Mouse (Mus musculus) hindbrain, embryonic 14.5 days (tissue): ENCODE measurements around the gene Zfp786. TPM values are rescaled to one million over a fixed set of nuclear protein-coding genes. Genes with fewer than 3 reads are reported as not detected.
"Not testable (repeated sequence)": the region's sequence is repeated elsewhere in the genome, so short reads cannot be mapped to it uniquely, and the experiment has no call there.

Experiments used
- ATAC-seq: fragments of 200-750 bp; cut with Nextera tagmentation; 2 replicates; pipeline ENCODE4 v1.8.0; 2017; ENCODE audit warnings: moderate number of reproducible peaks, mild to moderate bottlenecking, moderate TSS enrichment, moderate library complexity; ENCODE audit not compliant: low FRiP score
- DNase-seq: peaks from one replicate; pipeline ENCODE4 v3.0.0-alpha.2; 2015; ENCODE audit warnings: low spot score
- H3K27ac ChIP-seq: fragments of 300-500 bp; sonication (generic); 2 replicates; pipeline ENCODE4 v1.5.1; 2014; ENCODE audit warnings: mild to moderate bottlenecking, moderate library complexity
- H3K27me3 ChIP-seq: fragments of 300-500 bp; sonication (generic); 2 replicates; pipeline ENCODE4 v1.6.1; 2014; ENCODE audit warnings: mild to moderate bottlenecking, low read length, mixed read lengths; ENCODE audit not compliant: control insufficient read depth, insufficient read depth
- H3K36me3 ChIP-seq: fragments of 300-500 bp; sonication (generic); replicated peaks from 2 replicates; pipeline ENCODE4 v1.6.1; 2014; ENCODE audit not compliant: control insufficient read depth, insufficient read depth
- H3K4me1 ChIP-seq: fragments of 300-500 bp; sonication (generic); replicated peaks from 2 replicates; pipeline ENCODE4 v1.6.1; 2014; ENCODE audit warnings: antibody characterized with exemption, low read length, mixed read lengths; ENCODE audit not compliant: control insufficient read depth, insufficient read depth
- H3K4me2 ChIP-seq: fragments of 300-500 bp; sonication (generic); replicated peaks from 2 replicates; pipeline ENCODE4 v1.6.1; 2014; ENCODE audit warnings: mild to moderate bottlenecking, moderate library complexity
- H3K4me3 ChIP-seq: fragments of 300-500 bp; sonication (generic); replicated peaks from 2 replicates; pipeline ENCODE4 v1.5.1; 2014; ENCODE audit warnings: mild to moderate bottlenecking, low read length
- H3K9ac ChIP-seq: fragments of 300-500 bp; sonication (generic); 2 replicates; pipeline ENCODE4 v1.6.1; 2014
- H3K9me3 ChIP-seq: fragments of 300-500 bp; sonication (generic); 2 replicates; pipeline ENCODE4 v1.6.1; 2016; ENCODE audit warnings: low read length; ENCODE audit not compliant: control insufficient read depth
- WGBS: fragments of 180-500 bp; shearing (Covaris S2); extraction: QIAGEN DNeasy Blood & Tissue Kit; methylation state at CpG from one replicate; pipeline ENCODE4 v1.1.7; 2014; 5-methylcytosine and 5-hydroxymethylcytosine counted together
- microRNA counts: library from miRNA; unstranded; fragments of <30 nt; microRNA quantifications from one replicate; lab custom pipeline; 2016
- microRNA-seq: library from miRNA; unstranded; fragments of <30 nt; microRNA quantifications from one replicate; pipeline ENCODE4, GENCODE M21; 2016
- polyA plus RNA-seq: library from polyadenylated mRNA; unstranded; fragments of >200 nt; fragmentation: Nextera tagmentation; extraction: Ambion mirVana; gene quantifications from 2 replicates; pipeline ENCODE4 v1.2.1, GENCODE M21; 2014

Gene Zfp786
- polyA plus RNA-seq, 1 experiment from 2014 or later, result 13.7 TPM

DNA sequence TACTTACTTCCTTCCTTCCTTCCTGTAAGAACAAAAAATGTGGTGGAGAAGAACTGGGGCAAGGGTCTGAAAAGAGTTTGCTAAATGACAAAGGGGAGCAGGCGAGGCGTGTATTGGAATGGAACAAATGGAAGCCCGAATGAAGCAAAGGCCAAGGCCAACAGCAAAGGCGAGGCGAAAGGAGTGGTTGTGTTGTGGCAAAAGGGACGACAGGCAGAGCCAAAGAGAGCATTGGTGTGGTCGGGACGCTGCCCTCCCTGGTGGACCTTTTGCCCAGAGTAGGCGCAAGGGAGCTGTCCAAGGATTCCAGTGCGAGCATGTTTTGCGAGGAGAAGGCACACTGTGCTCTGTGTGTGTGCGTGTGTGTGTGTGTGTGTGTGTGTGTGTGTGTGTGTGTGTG, 59.6 kb downstream of the Zfp786 start:
- WGBS, result 77% methylated on average over 12 of the region's 12 CpGs
- H3K36me3 ChIP-seq, H3K4me3 ChIP-seq, H3K9me3 ChIP-seq, H3K4me1 ChIP-seq, H3K4me2 ChIP-seq, H3K27ac ChIP-seq, H3K9ac ChIP-seq, ATAC-seq, DNase-seq, H3K27me3 ChIP-seq: not testable (repeated sequence)

GRCm38 (mm10) chr6:47769861-47770260, 60.8 kb downstream of the Zfp786 start:
- not testable (repeated sequence) for ATAC-seq, H3K9ac ChIP-seq, H3K27ac ChIP-seq, H3K36me3 ChIP-seq, H3K4me3 ChIP-seq, H3K4me2 ChIP-seq, DNase-seq, H3K27me3 ChIP-seq, H3K4me1 ChIP-seq, H3K9me3 ChIP-seq
- WGBS, result 78% methylated on average over 4 of the region's 4 CpGs

MicroRNA genes within 50 kb of the gene (microRNA counts, 519-probe panel; counts per million panel counts)
- microRNA mmu-miR-704 (lab: Ali Mortazavi, UCI), result not detected

Small RNA genes within 50 kb of the gene (microRNA-seq; reads per million reads assigned to microRNA genes)
- gene Mir704, result not detected

Other genes with a start within 250 kb of the Zfp786 start
- 51.2 and 55.1 TPM in 2 replicates for gene Ezh2, start 235.5 kb downstream of the Zfp786 start, polyA plus RNA-seq
- gene Pdia4, start 17.4 kb downstream of the Zfp786 start, polyA plus RNA-seq, result 149 and 168 TPM in 2 replicates
- gene Zfp398, start 4.8 kb upstream of the Zfp786 start, polyA plus RNA-seq, result 15.7 and 18.6 TPM in 2 replicates
- 18.7 and 18.9 TPM in 2 replicates for gene Zfp282, start 46.3 kb upstream of the Zfp786 start, polyA plus RNA-seq
- gene Zfp212, start 89.6 kb upstream of the Zfp786 start, polyA plus RNA-seq, result 10.7 and 12.4 TPM in 2 replicates
- 19.3 and 22.9 TPM in 2 replicates for gene Zfp956, start 122.5 kb upstream of the Zfp786 start, polyA plus RNA-seq
- 12.2 and 12.7 TPM in 2 replicates for gene Zfp777, start 218.0 kb upstream of the Zfp786 start, polyA plus RNA-seq